Mouse (Mus musculus) brain, embryonic 14.5 days (tissue): ENCODE measurements around the gene Mrpl52.

Experiments
- CTCF ChIP-seq: fragments of 200-500 bp; IDR thresholded peaks from 2 replicates; pipeline ENCODE4 v1.5.1; 2012; ENCODE audit warnings: inconsistent platforms, mild to moderate bottlenecking, moderate library complexity, borderline replicate concordance; ENCODE audit not compliant: insufficient read depth, insufficient read length; ENCODE audit errors: extremely low read depth
- POLR2A ChIP-seq: fragments of 200-500 bp; IDR thresholded peaks from 2 replicates; pipeline ENCODE4 v1.6.1; 2012; ENCODE audit warnings: mild to moderate bottlenecking, inconsistent platforms, borderline replicate concordance; ENCODE audit not compliant: poor library complexity, insufficient read depth, insufficient read length, severe bottlenecking; ENCODE audit errors: extremely low read depth

DNA sequence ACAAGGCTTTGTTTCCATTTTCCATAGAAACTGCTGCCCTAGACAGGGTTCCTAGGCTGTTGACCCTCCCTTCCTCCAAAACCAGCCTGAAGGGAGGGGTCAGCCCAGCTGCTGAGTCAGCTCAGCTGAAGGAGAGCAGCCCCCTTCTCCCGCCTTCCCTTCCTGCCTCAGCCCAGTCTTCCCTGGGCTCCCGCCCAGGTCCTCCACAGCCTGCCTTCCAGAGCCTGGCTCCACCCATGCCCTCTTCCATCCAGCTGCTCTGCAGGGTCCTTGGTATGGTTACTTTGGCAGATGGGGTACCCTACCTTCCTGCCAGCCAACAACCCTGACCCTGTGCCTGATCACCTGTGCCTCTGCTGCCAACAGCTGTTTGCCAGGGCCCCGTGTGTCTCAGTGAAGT lies 16.5 kb downstream of the Mrpl52 start:
- TF ChIP-seq CTCF (no peak), POLR2A (no peak)
